Mouse (Mus musculus) forebrain, embryonic 11.5 days (tissue): ENCODE data around the gene Gm43720. TPM values are rescaled to one million over a fixed set of nuclear protein-coding genes. Genes with fewer than 3 reads are reported as not detected.
A peak's percentile ranks its signal among the peaks of the same experiment; 100 is the strongest.

Experiments used
- ATAC-seq: fragments of 200-750 bp; cut with Nextera tagmentation; replicated peaks from 2 replicates; pipeline ENCODE4 v1.8.0; 2017; ENCODE audit warnings: moderate TSS enrichment; ENCODE audit not compliant: low FRiP score
- DNase-seq: peaks from one replicate; pipeline ENCODE4 v3.0.0-alpha.2; 2017; ENCODE audit warnings: low spot score
- H3K27ac ChIP-seq: fragments of 300-500 bp; sonication (generic); 2 replicates; pipeline ENCODE4 v1.5.1; 2014; ENCODE audit warnings: low read depth, low read length
- H3K27me3 ChIP-seq: fragments of 300-500 bp; sonication (generic); 2 replicates; pipeline ENCODE4 v1.6.1; 2014; ENCODE audit warnings: mild to moderate bottlenecking, low read length, mixed read lengths; ENCODE audit not compliant: control insufficient read depth, insufficient read depth
- H3K36me3 ChIP-seq: fragments of 300-500 bp; sonication (generic); 2 replicates; pipeline ENCODE4 v1.6.1; 2014; ENCODE audit warnings: mild to moderate bottlenecking, low read length, moderate library complexity, mixed read lengths; ENCODE audit not compliant: control insufficient read depth, insufficient read depth
- H3K4me1 ChIP-seq: fragments of 300-500 bp; sonication (generic); replicated peaks from 2 replicates; pipeline ENCODE4 v1.6.1; 2014; ENCODE audit warnings: low read length, mixed read lengths; ENCODE audit not compliant: control insufficient read depth, insufficient read depth
- H3K4me2 ChIP-seq: fragments of 300-500 bp; sonication (generic); 2 replicates; pipeline ENCODE4 v1.6.1; 2014; ENCODE audit warnings: low read depth, mild to moderate bottlenecking, low read length, moderate library complexity, mixed read lengths; ENCODE audit not compliant: severe bottlenecking
- H3K4me3 ChIP-seq: fragments of 300-500 bp; sonication (generic); 2 replicates; pipeline ENCODE4 v1.5.1; 2014; ENCODE audit warnings: low read depth, low read length
- H3K9ac ChIP-seq: fragments of 300-500 bp; sonication (generic); 2 replicates; pipeline ENCODE4 v1.6.1; 2014; ENCODE audit warnings: low read length
- H3K9me3 ChIP-seq: fragments of 300-500 bp; sonication (generic); 2 replicates; pipeline ENCODE4 v1.6.1; 2016; ENCODE audit warnings: low read length, mixed read lengths; ENCODE audit not compliant: control insufficient read depth
- WGBS: fragments of 180-500 bp; shearing (Covaris S2); extraction: QIAGEN DNeasy Blood & Tissue Kit; methylation state at CpG from one replicate; pipeline ENCODE4 v1.1.7; 2014; 5-methylcytosine and 5-hydroxymethylcytosine counted together
- polyA plus RNA-seq: library from polyadenylated mRNA; unstranded; fragments of >200 nt; fragmentation: Nextera tagmentation; extraction: Ambion mirVana; gene quantifications from 2 replicates; pipeline ENCODE4 v1.2.1, GENCODE M21; 2014

The Gm43720 gene
- polyA plus RNA-seq, 1 experiment from 2014 or later, result 0.05 TPM

GRCm38 (mm10) chr5:138280829-138281228 is 1.1 kb upstream of the Gm43720 start:
- DNase-seq (no peak), ATAC-seq (no peak)
- Histone ChIP-seq H3K4me1 (peaks cover 8% of the 10 kb centered on the region), H3K36me3 (no peaks in the 10 kb centered on the region; the same call in 1 of the 2 replicates), H3K27me3 (peaks cover 2% of the 10 kb centered on the region; the same call in 1 of the 2 replicates), H3K27ac (no peak overlapping the region), H3K9me3 (peaks cover 4% of the 10 kb centered on the region; the same call in 1 of the 2 replicates), H3K9ac (no peak overlapping the region), H3K4me2 (no peak overlapping the region), H3K4me3 (no peak overlapping the region)
- WGBS, result 91% methylated on average over 15 of the region's 15 CpGs

GRCm38 (mm10) chr5:138280425-138280768 is 639 bp upstream of the Gm43720 start:
- H3K27me3 ChIP-seq, result peaks cover 2% of the 10 kb centered on the region; the same call in 1 of the 2 replicates
- H3K4me3 ChIP-seq, result peak overlapping the region; percentile 70; the same call in 1 of the 2 replicates
- ATAC-seq (no peak), DNase-seq (no peak)
- peaks cover 4% of the 10 kb centered on the region; the same call in 1 of the 2 replicates for H3K9me3 ChIP-seq
- H3K36me3 ChIP-seq, result no peaks in the 10 kb centered on the region; the same call in 1 of the 2 replicates
- 24% methylated on average over 26 of the region's 26 CpGs for WGBS
- peak overlapping the region; percentile 58 for H3K4me2 ChIP-seq
- no peak overlapping the region for H3K9ac ChIP-seq
- H3K4me1 ChIP-seq, result peaks cover 13% of the 10 kb centered on the region
- no peak overlapping the region for H3K27ac ChIP-seq

- DNase-seq, result no peak
- peaks cover 4% of the 10 kb centered on the region; the same call in 1 of the 2 replicates for H3K9me3 ChIP-seq
- ATAC-seq, result no peak
- no peak overlapping the region for H3K4me3 ChIP-seq
- no peak overlapping the region for H3K9ac ChIP-seq
- WGBS, result 87% methylated on average over 7 of the region's 7 CpGs
- H3K27me3 ChIP-seq, result peaks cover 2% of the 10 kb centered on the region; the same call in 1 of the 2 replicates
- H3K27ac ChIP-seq, result no peak overlapping the region
- H3K4me1 ChIP-seq, result peaks cover 21% of the 10 kb centered on the region
- H3K4me2 ChIP-seq, result peak overlapping the region; percentile 58
- H3K36me3 ChIP-seq, result no peaks in the 10 kb centered on the region; the same call in 1 of the 2 replicates
These were observed 1.8 kb downstream of the Gm43720 start for GRCm38 (mm10) chr5:138277994-138278393.

GRCm38 (mm10) chr5:138275216-138276050 is 4.3 kb downstream of the Gm43720 start:
- ATAC-seq (no peak), DNase-seq (peak; percentile 64)
- Histone ChIP-seq H3K4me3 (peak overlapping the region; percentile 11), H3K4me2 (peak overlapping the region; percentile 55), H3K27ac (no peak overlapping the region), H3K9me3 (no peaks in the 10 kb centered on the region), H3K36me3 (no peaks in the 10 kb centered on the region; the same call in 1 of the 2 replicates), H3K27me3 (no peaks in the 10 kb centered on the region; the same call in 1 of the 2 replicates), H3K4me1 (peaks cover 21% of the 10 kb centered on the region), H3K9ac (peak overlapping the region; percentile 53)
- 8% methylated on average over 41 of the region's 41 CpGs for WGBS

GRCm38 (mm10) chr5:138274186-138274585 is 5.6 kb downstream of the Gm43720 start:
- no peak overlapping the region for H3K27ac ChIP-seq
- 60% methylated on average over 8 of the region's 8 CpGs for WGBS
- no peak overlapping the region for H3K4me3 ChIP-seq
- H3K36me3 ChIP-seq, result no peaks in the 10 kb centered on the region; the same call in 1 of the 2 replicates
- peaks cover 21% of the 10 kb centered on the region for H3K4me1 ChIP-seq
- DNase-seq (no peak), ATAC-seq (no peak)
- H3K4me2 ChIP-seq, result no peak overlapping the region
- no peaks in the 10 kb centered on the region; the same call in 1 of the 2 replicates for H3K27me3 ChIP-seq
- H3K9me3 ChIP-seq, result no peaks in the 10 kb centered on the region
- no peak overlapping the region for H3K9ac ChIP-seq

- 1% methylated on average over 12 of the region's 12 CpGs for WGBS
- H3K4me3 ChIP-seq, result peak within 1 kb of the TSS; percentile 14; the same call in 1 of the 2 replicates
These were observed 7.3 kb downstream of the Gm43720 start, which contains the start of gene Gal3st4 for GRCm38 (mm10) chr5:138272409-138272923. Gene Gal3st4 (minus strand): TSS chr5:138272840.

GRCm38 (mm10) chr5:138271232-138271631 is 8.5 kb downstream of the Gm43720 start:
- H3K4me3 ChIP-seq, result no peak overlapping the region

More at GRCm38 (mm10) chr5:138272409-138272923, 7.3 kb downstream of the Gm43720 start, which contains the start of gene Gal3st4:
- Histone ChIP-seq H3K27me3 (no peaks in the 10 kb centered on the region; the same call in 1 of the 2 replicates), H3K9me3 (no peaks in the 10 kb centered on the region), H3K4me1 (peaks cover 21% of the 10 kb centered on the region), H3K9ac (peak within 1 kb of the TSS; percentile 57), H3K27ac (no peak within 1 kb of the TSS), H3K4me2 (peak within 1 kb of the TSS; percentile 40; the same call in 1 of the 2 replicates), H3K36me3 (no peaks in the 10 kb centered on the region; the same call in 1 of the 2 replicates)
- ATAC-seq, result peak; percentile 34; the same call in 1 of the 2 replicates
- DNase-seq, result peak; percentile 69

GRCm38 (mm10) chr5:138268980-138269379 is 10.8 kb downstream of the Gm43720 start:
- 83% methylated on average over 4 of the region's 4 CpGs for WGBS
- no peaks in the 10 kb centered on the region; the same call in 1 of the 2 replicates for H3K4me1 ChIP-seq
- no peak for ATAC-seq
- no peak overlapping the region for H3K27ac ChIP-seq
- no peak overlapping the region for H3K4me2 ChIP-seq
- H3K4me3 ChIP-seq, result no peak overlapping the region
- H3K9ac ChIP-seq, result no peak overlapping the region
- H3K36me3 ChIP-seq, result no peaks in the 10 kb centered on the region
- no peaks in the 10 kb centered on the region; the same call in 1 of the 2 replicates for H3K27me3 ChIP-seq
- no peak for DNase-seq
- H3K9me3 ChIP-seq, result no peaks in the 10 kb centered on the region

More at GRCm38 (mm10) chr5:138271232-138271631, 8.5 kb downstream of the Gm43720 start:
- whole genome bisulfite sequencing, result 43% methylated on average over 3 of the region's 3 CpGs
- no peak overlapping the region for H3K27ac ChIP-seq
- H3K9ac ChIP-seq, result no peak overlapping the region
- no peaks in the 10 kb centered on the region for H3K36me3 ChIP-seq
- H3K9me3 ChIP-seq, result no peaks in the 10 kb centered on the region
- peaks cover 17% of the 10 kb centered on the region for H3K4me1 ChIP-seq
- no peak for DNase-seq
- ATAC-seq, result no peak
- H3K27me3 ChIP-seq, result no peaks in the 10 kb centered on the region; the same call in 1 of the 2 replicates
- no peak overlapping the region for H3K4me2 ChIP-seq
